Mouse (Mus musculus): Measurements from ENCODE around the gene Lrch1.
A peak's percentile ranks its signal among the peaks of the same experiment; 100 is the strongest.

The Lrch1 gene

DNA sequence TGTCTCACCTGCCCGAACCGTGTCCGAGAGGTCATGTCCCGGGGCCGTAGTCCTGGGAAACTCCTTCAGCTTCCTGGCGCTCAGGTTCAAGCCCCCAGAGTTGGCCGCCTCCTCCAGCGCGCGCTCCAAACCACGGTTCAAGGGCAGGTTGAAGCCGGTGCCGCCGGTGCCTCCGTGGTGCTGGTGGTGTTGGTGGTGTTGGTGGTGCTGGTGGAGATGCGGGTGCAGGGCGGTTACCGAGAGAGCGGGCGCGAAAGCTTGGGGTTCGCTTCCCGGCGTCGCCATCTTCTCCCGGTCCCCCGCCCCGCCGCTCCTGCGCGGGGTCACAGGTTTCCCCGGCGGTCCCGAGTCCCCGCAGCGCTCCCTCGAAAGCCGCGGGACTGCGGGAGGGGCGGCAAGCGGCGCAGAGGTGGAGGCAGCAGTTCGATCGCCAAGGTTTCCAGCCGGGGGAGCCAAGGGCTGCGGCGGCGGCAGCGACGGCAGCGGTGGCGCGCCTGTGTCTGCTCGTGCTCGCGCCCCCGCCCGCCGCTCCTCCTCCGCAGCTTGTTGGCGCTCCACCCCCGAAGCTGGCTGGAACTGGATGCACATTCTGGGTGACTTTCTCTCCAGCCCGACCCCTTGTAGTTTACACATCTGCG lies at the start of gene Lrch1:
TSS of gene Lrch1 (minus strand) at position 501 of the 638 bp plus-strand sequence.
- DNase-seq (ENCODE audit: low read depth): peak; percentile 91

DNA sequence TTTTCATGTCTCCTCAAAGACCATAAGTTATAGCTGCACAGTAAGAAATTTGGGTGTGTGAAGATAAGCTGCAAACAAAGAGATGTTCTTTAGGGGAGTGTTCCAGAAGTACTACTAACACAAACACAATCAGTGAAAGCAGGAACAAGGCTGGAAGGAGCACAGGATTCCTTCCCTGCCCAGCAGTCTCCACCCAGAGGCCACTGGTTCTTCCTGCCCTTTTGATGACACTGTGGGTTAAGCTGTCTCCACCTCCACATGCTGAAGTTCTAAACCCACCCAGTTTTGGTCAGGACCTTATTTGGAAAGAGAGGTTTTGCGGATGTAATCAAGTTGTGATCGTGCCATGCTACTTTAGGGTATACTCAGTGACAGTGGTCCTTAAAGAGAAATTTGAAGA lies 49.4 kb upstream of the Lrch1 start:
- DNase-seq (ENCODE audit: low read depth): no peak

DNA sequence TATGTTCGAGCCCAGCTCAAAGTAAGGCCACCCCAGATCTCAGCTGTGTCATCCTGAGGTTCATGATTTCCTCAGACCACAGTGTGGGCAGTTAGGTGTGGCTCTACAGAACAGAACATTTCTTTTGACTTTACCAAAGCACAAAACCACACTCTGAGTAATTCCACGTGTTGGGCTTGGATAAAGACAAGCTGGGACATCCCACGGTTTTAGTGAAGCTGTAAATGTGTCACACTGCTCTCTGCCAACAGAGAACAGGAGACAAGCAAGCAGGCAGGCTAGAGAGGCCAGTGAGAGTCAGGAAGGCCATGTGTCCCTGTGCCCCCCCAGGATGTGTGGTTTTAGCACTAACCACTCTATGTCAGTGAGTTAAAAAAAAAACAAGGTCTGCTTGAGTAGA lies 48.9 kb upstream of the Lrch1 start:
- DNase-seq (ENCODE audit: low read depth): peak; percentile 43

DNA sequence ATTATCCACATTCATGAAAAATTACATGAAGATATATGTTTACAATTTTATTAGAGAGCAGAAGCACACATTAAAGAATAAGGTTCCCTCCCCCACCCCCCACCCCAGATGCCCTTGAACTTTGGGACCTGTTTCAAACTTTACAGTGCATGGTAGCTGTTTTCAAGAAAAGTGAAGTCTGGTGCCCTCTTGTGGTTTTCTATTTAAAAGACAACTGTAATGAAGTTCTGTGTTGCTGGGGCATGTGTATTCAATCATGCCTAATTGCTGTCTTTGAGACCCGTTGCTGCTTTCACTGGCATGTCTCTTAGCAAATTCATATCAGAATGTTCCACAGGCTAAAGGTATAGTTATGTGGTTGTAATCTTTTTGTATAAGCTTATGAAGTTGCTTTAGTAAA lies 42.8 kb upstream of the Lrch1 start:
- peak; percentile 85 for DNase-seq (ENCODE audit: low read depth)

DNA sequence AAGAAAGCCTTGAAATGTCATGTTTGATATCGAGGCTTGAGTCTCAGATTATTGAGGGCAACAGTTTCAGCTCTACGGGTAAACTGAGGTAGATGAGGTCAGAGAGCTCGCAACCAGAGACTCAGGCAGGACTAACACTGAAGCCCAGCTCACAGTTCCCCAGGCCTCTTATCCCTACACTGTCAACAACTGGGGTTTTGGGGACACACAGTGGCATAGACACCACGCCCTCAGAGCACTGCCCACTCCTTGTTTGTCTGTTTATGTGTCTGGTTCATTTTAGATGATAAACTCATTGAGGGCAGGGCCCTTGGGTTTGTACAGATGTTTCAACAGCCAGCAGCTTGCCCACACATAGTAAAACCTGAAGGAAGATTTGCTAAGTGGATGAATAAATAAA lies 42.2 kb upstream of the Lrch1 start:
- DNase-seq (ENCODE audit: low read depth): no peak

DNA sequence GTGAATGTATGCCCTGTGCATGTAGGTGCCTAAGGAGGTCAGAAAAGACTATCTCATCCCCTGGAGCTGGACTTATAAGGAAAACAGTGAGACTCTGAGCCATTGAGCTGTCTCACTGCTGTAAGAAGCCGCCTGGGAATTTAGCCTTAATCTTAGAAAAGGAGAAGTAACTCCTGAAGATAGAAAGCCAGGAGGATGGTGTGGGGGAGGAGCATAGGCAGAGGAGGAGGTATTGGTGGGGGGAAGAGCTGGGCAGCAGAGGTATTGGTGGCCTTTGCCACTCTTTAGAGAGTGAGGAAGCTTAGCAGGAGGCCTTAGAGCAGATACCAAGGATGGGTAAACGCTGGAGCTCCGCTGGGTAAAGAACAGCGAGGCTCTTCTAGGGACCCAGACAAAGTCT lies 41.6 kb upstream of the Lrch1 start:
- no peak for DNase-seq (ENCODE audit: low read depth)

DNA sequence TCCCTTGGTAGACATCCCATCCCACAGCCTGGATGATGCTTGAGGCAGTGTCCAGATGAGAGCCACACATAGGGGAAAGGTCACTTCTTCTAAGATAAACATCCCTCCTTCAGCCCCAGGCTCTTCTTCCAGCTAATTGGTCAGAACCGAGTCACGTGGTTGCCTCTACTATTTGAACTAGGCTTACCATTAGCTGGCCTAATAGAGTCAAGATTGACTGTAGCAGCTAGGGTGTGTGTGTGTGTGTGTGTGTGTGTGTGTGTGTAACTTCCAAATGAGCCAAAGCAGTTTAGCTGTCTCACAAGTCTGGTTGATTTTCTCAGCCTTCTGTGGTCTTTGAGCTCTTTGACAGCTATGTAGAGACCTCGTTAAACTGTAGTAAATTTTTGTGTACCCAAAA lies 38.9 kb upstream of the Lrch1 start:
- DNase-seq (ENCODE audit: low read depth): no peak

DNA sequence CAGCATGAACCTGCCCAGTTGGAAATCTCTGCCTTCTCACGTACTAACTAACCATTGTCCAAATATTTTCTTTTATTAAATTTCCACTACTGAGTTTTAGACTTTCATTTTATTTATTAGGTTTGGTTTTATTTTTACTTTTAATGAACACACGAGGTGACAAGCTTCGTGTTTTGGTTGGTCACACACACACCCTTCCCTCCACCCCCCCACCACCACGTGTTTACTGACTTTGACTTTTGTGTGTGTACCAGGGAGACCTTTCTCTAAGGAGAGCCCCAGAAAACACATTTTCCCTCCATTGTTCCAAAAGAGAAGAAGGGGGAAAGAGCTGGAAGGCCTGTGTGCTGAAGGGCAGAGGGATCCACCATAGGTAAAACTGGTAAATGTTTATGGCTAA lies 38.0 kb upstream of the Lrch1 start:
- DNase-seq (ENCODE audit: low read depth): no peak

DNA sequence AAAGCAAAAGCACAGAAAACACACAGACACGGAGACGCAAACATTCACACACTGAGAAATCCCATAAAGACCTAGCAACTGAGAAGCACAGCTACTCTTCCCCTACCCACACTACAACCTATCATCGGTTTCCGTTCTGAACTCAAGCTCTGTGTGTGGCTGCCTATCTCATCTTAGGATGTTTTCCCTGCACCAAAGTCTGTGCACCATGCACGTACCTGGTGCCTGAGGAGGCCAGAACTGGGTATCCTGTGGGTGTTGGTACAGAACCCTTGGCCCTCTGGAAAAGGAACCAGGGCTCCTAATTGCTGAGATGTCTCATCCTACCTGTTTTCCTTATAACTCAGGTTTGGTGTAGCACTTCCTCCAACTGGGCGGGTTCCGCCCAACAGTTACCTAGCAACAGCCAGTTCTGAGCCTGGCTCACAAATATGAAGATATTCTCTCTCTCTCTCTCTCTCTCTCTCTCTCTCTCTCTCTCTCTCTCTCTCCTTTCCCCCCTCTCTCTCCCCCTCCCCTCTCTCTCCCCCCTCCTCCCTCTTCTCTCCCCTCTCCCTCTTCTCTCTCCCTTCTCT lies 37.2 kb upstream of the Lrch1 start:
- DNase-seq (ENCODE audit: low read depth): peak; percentile 80

DNA sequence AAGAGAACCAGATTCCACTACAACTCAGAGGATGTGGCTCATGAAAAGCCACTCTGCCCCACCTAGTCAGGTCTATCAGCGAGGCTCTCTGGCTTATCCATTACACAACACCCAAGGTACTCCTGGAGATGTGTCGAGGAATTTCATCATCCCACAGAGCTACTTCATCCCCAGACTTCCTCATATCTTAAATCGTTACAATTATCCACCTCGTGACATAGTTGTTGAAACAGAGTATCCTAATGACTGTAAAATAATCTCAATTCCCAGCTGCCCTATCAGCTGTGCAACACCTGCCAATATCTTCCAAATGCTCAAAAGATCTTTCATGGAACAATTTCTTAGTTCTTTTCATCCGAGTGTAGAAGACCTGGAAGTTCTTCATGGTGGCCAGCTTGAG lies 35.4 kb upstream of the Lrch1 start:
- no peak for DNase-seq (ENCODE audit: low read depth)

DNA sequence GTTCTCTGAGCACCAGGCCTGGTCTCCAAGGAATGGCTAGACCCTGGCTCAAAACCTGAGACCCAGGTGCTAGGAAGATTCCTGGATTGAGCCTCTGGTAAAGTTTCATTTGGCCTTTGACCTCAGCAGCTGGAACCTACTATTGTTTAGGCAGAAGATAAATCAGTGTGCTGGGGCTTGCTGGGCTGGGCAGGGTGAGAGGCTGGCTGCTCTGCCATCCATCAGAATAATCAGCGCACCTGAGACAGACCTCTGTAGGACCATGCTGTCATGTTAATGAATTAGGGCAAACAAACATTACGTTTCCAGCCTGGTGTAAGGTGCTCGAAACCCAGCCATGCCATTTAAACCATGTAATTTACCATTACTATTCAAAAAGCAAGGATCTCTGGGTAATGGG lies 33.3 kb upstream of the Lrch1 start:
- no peak for DNase-seq (ENCODE audit: low read depth)

DNA sequence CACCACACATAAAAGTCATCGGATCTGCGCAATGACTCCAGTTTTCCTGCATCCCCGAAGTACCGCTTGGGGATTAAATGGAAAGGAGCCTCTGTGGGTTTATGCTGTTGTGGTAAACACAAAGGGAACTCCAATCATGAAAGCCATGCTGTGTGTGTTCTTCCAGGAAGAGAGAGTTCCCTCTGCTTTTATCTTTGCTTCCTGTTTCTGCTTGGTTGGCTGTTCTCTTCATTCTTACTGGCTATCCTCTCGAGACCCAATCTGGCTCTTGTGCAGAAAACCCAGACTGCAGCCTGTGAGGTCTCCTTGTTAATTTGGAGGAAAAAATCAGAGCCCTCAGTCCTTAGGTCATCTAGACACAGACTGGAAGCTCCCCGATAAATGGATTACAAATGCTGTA lies 29.3 kb upstream of the Lrch1 start:
- DNase-seq (ENCODE audit: low read depth): no peak

DNA sequence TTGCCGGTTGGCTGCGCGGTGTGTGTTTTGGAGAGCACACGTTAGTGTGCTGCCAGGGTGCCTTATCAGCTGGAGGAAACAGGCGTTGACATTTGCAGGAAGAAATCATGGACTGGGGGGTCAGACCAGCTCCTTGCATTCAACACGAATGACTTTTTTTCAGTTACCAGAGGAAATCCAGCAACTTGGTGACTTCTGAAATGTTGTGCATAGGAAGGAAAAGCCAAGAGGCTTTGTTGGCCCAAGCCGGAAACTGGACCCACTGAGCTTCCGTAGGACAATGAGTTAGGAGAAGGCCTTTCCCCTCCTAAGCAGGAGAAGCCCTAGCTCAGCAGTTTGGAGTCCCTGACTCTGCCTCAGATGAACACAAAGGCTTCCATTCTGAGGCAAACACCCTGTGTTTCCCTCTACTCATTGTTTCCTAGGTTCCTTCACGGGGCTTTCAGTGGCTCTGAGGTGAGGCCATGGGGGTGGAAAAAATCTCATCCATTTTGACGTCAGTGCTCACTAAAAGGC lies 26.5 kb upstream of the Lrch1 start:
- peak; percentile 46 for DNase-seq (ENCODE audit: low read depth)

DNA sequence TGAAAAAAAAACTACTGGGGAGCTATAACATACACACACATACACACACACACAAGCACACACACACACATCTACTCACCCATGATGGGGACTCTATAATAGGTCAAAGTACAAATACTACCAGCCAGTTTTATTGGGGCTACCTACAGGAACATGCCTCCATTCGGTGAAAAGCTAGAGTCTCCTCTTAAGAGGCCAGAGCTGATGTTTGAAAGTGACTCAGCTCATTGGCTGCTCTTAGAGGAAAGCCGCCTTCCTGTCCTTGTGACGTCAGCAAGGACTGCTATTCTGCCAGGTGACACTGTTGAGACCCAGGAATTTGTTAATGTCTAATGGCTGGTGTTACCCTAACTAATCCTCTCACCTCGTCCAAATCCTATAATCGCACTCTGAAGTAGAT lies 25.0 kb upstream of the Lrch1 start:
- DNase-seq (ENCODE audit: low read depth): no peak

DNA sequence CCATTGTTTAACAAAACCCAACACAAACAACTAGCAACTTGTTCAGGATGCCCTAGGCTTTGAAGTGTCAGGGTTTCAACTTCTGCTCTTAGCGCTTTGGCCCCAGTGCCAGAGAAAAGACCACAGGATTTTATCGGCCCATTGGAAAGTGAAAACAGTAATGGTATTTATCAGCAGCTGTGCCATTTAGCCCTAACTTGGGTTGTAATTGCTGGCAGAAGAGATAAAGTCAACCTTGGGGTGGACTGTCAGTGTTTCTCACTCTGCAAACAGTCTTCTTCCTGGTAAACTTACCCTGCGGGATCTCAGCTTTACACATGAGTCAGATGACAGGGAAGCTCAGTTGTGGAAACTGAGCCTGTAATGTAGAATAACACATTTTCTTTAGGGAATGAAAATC lies 24.5 kb upstream of the Lrch1 start:
- no peak for DNase-seq (ENCODE audit: low read depth)

DNA sequence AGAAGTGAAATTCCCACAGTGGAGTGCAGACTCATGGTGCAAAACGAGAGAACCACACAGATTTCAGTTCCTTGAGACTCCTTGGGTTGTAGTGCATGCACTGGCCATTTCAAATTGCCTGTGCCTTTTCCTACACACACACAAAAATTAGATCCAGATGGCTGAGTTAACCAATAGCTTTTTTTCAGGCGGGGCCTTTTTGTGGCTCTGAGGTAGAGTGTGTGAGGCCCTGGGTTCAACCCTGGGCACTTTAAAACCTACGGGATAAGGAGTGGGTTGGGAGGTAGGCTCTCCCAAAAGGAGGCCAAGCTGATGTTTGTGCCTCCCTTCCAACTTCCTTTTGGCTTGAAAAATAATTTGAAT lies 15.7 kb upstream of the Lrch1 start:
- DNase-seq (ENCODE audit: low read depth): no peak

DNA sequence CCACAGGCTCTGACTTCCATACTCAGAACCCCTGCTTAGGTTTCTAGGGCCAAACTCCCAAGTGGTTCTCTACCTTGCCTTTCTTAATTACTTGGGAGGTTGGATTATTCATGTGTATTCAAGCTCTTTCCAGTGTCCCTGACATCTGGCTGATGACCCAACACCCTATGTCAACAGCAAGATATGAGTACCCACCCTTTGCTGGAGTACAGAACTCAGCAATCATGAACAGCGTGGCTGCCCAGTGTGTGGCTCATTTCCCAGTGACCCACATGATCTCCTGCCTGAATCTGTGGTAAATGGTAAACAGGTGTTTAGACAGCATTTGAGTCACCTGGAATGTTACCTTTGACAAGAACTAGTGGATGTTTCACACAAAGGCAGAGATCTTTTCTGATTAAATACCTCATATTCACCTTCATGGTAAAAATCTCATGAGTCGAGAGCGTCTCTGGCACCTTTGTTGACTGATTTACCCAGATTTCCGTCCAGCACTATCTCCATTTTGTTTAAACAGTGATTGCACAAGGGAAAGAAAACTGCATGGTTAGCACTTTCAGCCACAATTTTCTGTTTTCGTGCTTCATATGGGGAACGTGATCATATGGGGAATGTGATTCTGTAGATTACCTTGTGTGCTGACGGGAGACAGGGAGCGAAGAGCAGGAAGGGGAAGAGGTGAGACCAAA lies 15.2 kb upstream of the Lrch1 start:
- no peak for DNase-seq (ENCODE audit: low read depth)

DNA sequence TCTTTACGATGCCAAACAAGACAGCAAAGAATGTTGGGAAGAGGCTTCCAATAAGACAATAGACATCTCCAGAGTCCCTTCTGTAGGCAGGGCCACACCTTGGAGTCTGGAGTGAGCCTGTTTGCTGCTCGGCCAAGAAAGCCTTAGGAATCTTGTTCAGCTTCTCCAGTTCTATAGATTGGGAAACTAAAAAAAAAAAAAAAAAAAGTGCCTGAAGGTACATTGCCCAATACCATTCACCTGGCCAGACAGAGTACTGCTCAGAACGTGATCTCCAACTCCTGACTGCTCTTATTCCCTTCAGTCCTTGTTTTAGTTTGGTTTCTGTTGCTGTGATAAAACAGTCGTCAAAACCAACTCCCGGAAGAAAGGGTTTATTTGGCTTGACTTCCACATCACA lies 12.9 kb upstream of the Lrch1 start:
- no peak for DNase-seq (ENCODE audit: low read depth)

DNA sequence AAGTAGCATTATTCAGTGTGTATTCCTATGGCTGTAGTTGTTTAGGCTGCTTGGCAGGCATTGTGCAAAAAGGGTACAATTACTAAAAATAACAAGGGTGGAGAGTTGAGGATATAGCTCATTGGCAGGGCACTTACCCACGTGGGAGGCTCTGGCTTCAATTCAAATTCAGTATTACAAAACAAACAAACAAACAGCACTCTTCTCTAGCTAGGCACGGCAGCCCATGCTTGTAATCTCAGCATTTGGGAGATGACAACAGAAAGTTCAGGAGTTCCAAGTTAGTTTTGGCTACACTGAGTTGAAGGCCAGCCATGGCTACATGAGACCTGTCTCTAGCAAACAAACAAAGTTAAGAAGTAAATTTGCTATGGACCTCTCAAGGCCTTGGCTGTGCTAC lies 9.0 kb upstream of the Lrch1 start:
- DNase-seq (ENCODE audit: low read depth): no peak

DNA sequence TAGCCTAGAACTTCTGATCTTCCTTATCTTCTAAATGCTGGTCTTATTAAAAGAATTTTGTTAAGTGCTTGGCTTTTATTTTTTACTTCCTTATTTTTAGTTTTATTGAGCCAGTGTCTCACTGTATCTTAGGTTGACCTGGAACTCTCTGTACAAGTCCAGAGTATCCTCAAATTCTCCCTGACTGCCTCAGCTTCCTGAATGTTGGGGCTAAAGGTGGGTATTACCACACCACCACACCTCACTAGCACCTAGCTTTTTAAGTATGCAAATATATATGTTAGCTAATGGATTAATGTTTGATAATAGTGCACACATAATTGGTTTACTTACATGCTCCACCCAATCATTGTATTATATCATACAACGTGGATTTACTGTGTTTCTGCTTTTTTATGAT lies 8.6 kb upstream of the Lrch1 start:
- no peak for DNase-seq (ENCODE audit: low read depth)

DNA sequence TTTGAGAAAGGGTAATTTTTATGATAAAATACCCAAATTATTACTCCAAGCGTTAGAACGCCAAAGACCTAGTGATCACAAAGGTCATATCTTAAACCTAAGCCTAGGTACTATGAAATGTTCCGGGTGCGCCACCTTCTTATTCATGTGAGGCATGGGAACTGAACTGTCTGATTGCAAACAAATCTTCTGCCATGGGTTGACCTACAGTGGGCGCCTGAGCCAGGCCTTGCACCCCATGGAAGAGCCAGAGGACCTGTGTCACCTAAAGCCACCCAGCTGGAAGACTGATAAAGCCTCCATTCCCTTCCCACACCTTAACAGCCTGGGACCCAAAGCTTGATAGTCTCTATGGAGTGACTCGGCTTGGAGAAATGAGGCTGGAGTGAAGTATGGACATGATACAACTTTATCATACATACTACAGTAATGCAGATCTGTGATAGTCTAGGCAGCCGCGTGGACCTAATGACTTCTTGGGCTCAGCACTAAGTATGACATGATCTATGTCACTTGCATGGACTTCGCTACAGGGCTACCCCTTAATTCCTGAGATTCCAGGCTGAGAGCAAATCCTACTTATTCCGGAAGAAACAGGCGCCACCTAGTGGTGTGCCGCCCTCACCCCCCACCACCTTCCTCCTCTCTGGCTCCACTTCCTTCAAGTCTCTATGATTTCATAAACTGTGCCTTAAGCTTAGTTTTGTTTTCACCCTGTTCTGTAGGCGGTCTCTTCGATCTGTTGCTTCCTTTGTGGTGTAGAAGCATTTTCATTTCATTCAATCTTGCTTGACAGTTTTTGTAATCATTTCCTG lies 957 bp upstream of the Lrch1 start:
- peak; percentile 87 for DNase-seq (ENCODE audit: low read depth)

DNA sequence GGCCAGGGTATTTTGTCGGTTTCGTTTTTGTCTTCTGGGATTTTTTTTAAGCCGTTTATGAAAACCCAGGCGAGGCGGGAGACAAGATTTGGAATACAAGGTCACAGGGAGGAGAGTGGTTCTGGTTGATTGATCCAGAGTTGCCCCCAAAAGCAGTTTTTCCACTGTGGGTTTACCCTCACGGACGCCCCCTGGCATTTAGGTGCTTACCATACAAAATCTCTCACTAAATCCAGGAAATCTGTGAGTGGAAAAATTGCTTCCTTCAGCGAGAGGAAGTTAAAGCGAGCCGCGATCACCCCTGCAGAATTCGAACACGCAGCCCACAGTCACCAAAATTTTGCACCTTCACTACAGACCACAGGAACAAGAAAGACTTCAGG lies 329 bp upstream of the Lrch1 start:
- no peak for DNase-seq (ENCODE audit: low read depth)
